Mouse (Mus musculus) ES-E14 (cell line): ENCODE results near the gene Gm6525.

Source experiments
- CHD2 ChIP-seq: IDR thresholded peaks from 2 replicates; pipeline ENCODE4 v1.6.1; 2014; ENCODE audit warnings: mild to moderate bottlenecking, low read depth, low read length, inconsistent platforms
- HCFC1 ChIP-seq: IDR thresholded peaks from 2 replicates; pipeline ENCODE4 v1.6.1; 2012; ENCODE audit warnings: low read length, inconsistent platforms, borderline replicate concordance; ENCODE audit not compliant: insufficient read depth
- ZC3H11A ChIP-seq: IDR thresholded peaks from 2 replicates; pipeline ENCODE4 v1.6.1; 2012; ENCODE audit warnings: low read depth, mild to moderate bottlenecking, inconsistent platforms, low read length, borderline replicate concordance
- ZNF384 ChIP-seq: IDR thresholded peaks from 2 replicates; pipeline ENCODE4 v1.6.1; 2012; ENCODE audit warnings: low read depth, low read length, inconsistent platforms

DNA sequence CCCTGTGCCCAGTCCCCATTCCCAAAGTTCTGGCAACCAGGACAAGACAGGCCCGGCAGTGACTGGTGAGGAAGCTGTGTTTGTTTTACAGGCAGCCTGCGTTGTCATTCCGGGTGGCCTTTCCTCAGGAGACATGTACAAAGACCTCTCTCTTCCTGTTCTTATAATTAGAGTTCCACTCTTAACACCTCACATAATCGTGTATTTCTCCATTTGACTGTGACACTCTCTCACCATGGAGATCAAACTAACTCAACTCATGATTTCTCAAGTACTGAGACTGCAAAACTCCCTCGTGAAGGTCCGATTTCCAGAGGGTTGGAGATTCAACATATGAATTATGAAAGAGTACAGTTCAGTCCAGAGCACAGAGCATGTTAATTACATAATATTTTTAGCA, 38.0 kb upstream of the Gm6525 start:
- TF ChIP-seq ZNF384 = no peak
- no peak for TF ChIP-seq CHD2
- no peak for TF ChIP-seq ZC3H11A
- TF ChIP-seq HCFC1 = no peak
